Mouse (Mus musculus) ES-Bruce4 (cell line): ENCODE data around the gene Tshz3.

Source experiments
- CTCF ChIP-seq: IDR thresholded peaks from one replicate; pipeline ENCODE4 v1.8.1; 2011; ENCODE audit warnings: low read depth, low read length
- POLR2A ChIP-seq: IDR thresholded peaks from one replicate; pipeline ENCODE4 v1.8.1; 2011; ENCODE audit warnings: low read length; ENCODE audit not compliant: insufficient read depth

DNA sequence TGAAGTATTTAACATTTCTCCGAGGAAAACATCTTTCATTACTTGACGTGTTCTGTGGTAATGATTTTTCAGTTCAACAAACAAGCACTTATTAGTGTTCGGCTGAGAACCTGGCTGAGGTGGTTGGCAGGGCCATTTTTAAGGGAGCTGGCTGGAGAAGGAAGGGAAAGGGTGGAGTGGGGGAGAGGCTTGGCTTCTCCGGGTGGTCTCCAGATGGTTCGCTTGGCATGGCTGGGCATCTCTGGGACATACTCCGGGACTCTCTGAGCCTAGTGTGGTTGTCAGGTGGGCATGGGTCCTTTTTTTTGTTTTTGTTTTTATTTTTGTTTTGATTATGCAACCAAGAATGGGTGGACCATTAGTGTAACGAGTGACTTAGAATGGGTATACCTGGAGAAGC, 16.4 kb downstream of the Tshz3 start:
- TF ChIP-seq CTCF (no peak), POLR2A (no peak)
